Mouse (Mus musculus) right cerebral cortex, postnatal 25 days (tissue): ENCODE data around the gene Tns4.

Source experiments
- DNase-seq: peaks from one replicate; pipeline ENCODE4 v3.0.0; 2022

Gene Tns4

DNA sequence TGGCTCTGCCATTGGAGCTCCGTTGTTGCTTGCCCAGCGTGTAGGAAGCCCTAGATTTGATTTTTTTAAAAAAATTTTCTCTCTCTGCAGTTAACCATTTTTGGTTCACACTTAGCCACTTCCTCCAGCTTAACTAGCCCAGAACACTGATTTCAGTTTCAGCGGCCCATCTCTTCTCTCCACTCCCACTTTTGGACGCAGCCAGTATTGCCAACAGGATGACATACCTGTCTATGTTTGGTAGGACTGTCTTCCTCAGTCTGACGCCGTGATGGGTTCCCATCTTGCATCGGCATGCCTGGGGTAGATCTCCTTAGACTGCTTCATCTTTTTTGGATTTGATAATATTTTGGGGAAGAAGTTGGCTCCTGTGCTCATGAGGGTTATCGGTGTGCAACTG lies 1.3 kb upstream of the Tns4 start:
- no peak for DNase-seq

DNA sequence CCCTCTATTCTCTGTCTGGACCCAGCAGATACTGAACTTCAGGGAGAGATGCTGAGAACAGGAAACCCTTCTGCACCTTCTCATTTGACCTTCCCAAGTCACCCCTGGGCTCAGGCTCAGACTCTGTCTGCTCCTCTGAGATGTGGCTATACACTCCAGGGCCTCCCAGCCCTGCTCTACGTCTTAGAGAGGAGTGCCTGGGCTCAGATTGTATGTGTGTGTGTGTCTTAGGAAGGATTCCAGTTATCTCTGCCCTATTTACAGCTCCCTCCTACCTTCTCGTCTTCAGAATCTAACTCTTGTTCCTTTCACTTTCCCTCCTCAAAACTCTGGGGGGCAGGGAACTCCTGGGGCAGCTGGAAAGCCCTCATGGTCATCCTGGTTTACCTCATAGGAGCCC lies 620 bp downstream of the Tns4 start:
- DNase-seq = no peak

DNA sequence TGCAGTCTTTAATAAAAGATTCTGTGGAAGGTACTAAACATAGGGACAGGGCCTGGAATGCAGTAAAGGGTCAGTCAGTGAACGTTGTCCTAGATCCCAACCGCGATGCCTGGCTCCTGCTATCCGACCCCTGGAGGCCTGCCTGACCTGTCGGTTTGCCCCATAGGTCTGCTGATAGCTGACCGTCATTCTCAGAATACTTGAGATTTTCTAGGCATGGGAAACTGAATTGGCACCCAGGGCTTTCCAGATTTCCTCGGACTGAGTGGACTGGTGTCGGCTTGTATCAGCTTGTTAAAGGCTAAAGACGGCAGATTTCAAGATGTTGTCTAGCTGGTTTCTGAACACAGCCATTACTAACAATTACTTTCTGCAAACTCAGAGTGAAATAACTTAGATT lies 4.7 kb downstream of the Tns4 start:
- DNase-seq = no peak

DNA sequence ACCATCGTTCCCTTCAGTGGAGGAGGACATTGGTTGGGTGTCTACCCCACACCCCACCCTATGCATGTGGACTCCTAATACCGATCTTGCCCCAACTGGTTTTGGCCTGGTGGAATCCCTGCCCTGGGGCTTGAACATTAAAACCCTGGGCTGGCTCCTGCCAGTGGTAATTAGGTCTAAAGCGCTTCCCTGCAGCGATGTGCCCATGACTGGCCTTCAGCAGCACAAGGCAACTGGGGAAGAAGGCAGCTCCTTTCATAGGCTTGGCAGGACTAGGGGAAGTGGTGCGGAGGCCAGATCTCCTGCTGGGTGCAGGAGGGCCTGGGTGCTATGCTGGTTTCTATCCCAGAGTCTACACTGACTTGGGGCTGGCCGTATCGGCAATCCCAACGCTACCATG lies 5.6 kb downstream of the Tns4 start:
- no peak for DNase-seq

DNA sequence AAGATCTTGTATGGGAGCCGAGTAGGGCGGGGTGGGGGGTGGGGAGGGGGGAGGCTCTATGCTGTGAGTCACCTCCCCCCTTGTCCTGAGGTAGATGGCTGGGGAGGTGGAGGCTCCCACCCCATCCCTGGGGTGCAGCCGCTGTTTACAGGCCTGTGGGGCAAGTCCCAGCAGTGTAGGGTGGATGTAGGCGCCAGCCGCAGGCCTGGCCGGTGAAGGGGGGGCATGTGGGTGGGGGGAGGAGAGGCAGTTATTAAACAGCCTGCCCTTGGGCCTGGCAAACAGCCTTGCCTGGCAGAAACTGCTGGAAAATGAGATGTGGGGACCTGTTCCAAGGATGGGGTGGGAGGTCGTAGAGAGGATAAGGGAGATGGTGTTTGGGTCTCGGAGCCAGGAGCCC lies 7.0 kb downstream of the Tns4 start:
- DNase-seq = no peak

DNA sequence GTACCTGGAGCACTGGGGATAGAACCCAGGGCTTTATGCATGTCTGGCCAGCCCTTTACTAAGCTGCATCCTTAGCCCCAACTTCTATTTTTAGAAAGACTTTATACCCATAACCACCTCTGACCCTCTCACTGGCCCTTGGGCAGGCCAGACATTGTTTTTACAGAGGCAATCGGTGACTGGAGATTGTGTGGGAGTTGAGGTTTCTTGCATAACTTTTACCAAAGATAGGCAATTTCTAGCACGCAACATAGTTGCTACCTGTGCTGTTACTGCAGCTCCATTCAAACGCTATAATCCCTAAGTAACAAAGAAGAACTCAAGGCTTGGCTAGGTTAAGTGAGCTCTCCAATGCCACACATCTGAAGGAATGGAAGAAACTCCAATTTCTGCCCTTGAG lies 7.5 kb downstream of the Tns4 start:
- no peak for DNase-seq

DNA sequence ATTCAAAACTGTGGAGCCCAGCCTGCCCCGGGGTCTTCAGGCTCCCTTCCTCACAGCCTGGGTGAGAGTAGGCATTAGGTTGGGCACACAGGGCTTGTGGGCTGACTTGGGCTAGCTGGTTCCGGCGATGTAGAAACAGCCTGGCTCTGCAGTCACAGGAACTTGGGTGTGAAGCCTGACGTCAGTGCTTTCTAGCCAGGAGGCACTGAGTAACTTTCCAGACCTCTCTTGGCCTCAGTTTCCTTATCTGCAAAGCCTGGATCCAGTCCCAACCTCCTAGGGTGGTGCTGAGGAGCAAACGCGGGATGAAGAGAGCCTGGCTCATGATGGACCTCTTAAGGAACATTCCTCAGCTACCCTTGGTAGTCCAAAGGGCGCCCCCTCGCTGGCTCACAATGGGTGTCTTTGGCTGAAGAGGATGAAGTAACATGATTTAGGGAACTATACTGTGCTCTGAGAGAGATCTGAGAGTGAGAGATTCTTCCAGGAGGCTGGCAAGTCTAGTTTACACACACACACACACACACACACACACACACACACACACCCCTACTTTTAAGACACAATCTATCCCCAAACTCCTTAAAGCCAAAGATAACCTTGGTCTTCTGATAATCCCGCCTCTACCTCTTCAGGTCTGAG lies 8.1 kb downstream of the Tns4 start:
- DNase-seq = no peak

DNA sequence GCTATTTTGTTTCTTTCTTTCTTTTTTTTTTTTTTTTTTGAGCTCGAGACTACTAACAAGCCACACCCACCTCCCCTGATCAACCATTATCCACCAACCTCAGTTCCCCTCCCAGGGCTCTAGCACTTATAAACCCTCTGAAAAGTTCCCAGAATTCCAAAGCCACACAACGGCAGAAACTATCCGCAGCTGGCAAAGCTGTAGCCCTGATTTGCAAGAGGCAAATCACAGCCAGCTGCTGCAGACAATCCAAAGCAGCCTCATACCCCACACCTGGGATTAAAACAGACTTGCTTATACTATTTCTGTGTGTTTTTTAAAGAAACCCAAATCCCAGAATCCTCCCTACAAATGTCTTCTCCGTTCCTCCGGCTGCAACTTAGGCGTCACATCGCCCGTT lies 11.2 kb downstream of the Tns4 start:
- no peak for DNase-seq

DNA sequence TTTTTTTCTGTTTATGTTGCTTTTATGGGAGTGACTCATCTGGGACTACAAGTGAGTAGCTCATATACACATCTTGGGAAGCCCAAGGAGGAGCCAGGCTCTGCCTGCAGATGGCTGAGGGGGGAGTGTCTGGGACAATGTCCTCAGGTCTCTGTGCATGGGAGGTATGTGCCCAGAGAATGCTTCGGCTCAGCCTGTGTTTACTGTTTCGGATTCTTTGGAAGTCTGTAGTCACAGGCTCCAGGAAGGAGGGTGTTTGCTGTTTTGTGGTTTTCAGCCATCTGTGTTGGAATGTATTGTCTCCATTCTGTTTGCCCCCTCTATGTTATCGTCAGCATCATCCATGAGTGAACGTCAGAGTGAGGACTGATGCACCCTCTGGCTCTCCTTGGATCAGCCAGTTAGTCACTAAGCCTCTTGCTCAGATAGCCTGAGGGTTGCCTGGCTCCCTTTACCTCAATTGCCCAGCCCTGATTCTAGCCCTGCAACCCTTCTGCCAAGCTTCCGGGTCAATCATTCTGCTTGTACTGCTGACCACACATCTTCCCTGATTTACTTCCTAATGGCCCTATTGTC lies 12.3 kb downstream of the Tns4 start:
- no peak for DNase-seq

DNA sequence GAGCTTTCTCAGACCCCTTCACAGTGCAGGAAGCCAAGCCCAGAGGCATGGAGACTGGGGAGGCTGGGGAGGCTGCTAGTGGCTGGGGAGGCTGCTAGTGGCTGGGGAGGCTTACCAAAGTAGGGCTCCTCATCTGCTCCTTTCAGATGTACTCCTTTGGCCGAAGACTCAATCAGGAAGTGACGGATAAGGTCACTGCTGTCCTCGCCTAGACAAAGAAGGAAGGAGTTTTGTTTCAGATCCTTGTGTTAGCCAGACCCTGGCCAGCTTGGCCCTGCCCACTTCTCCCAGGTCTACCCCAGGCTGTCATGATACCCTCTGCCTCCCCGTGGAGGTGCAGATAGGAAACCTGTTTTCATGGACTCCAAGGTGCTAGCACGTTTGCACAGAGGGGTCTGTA lies 15.3 kb downstream of the Tns4 start:
- DNase-seq = no peak

DNA sequence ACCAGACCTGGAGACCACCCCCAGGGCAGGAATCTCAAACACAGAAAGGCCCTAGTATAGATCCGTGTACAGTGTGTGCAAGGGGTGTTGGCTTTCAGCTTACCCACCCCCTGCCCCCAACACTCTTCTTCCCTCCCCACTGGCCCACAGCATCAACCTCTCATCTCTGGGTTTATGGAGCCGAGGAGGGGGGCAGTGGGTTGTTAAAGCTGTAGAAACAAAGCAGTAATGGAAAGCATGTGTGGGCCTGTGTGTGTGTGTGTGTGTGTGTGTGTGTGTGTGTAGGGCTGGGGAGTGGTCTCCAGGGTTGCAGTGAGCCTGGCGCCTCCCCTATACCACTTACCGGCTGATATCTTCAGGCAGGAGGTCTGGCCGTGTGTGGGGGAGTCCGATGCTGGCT lies 17.2 kb downstream of the Tns4 start:
- DNase-seq = no peak

DNA sequence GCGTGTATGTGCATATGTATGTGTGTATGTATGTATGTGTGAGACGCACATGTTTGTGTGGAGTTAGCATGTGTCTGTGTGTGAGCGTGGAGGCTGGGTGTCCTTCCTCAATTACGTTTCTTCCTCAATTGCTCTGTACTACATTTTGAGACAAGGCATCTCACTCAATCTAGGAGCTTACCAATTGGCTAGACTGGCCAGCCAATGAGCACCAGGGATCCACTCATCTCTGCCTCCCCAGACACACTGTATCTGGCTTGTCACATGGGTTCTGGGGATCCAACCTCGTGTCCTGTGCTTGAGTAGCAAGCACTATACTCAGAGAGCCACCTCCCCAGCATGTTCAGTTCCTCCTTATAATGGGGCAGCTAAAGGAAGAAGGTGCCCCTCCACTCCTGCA lies 20.7 kb downstream of the Tns4 start:
- DNase-seq = no peak

DNA sequence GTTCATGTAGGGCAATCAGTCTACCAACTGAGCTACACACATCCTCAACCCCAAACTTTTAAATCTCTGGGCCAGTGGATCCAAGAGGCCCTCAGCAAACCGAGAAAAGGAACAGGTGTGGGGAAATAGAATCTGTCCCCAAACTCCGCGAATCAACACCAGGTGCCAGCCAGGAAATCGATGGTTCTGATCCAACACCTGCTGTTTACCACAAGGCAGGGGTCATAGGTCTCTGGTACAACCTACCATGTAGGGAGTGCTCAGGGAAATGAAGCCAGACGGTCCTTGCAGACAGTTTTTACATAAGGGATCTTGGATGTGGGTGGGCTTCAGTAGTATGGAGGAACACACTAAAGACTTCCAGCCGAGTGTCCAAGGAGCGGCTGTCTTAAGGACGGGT lies 21.5 kb downstream of the Tns4 start:
- no peak for DNase-seq

DNA sequence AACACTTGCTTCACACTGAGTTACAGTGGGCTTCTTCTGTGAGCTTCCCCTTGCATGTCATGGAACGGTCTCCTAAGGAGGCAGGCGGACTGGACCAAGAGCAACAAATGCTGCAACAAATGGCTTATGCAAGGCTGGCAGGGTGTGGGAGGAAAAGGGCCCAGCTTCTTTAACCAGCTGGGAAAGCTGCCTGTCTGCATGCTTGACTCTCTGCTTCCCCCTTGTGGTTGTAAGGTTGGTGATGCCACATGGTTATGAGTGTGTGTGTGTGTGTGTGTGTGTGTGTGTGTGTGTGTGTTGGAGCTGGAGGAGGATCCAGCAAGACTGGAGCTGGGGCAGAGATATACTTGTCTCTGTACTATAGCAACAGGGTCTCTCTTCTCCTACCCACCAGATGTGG lies 23.1 kb downstream of the Tns4 start:
- peak; percentile 70 for DNase-seq

DNA sequence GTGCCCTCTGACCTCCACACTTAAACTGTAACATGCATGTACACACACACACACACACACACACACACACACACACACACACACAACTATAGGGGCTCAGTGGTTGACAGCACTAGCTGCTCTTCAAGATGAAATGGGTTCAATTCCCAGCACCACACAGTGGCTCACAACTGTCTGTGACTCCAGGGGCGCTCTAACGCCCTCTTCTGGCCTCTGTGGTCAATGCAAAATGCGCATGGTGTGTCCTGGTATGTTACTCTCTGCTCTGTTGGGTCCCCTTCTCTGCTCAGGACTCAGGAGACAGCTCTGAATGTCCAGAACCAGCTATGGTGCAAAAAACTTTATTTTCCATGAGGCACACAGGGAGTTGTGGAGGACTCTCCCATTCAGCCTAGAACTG lies 23.8 kb downstream of the Tns4 start:
- DNase-seq = no peak

DNA sequence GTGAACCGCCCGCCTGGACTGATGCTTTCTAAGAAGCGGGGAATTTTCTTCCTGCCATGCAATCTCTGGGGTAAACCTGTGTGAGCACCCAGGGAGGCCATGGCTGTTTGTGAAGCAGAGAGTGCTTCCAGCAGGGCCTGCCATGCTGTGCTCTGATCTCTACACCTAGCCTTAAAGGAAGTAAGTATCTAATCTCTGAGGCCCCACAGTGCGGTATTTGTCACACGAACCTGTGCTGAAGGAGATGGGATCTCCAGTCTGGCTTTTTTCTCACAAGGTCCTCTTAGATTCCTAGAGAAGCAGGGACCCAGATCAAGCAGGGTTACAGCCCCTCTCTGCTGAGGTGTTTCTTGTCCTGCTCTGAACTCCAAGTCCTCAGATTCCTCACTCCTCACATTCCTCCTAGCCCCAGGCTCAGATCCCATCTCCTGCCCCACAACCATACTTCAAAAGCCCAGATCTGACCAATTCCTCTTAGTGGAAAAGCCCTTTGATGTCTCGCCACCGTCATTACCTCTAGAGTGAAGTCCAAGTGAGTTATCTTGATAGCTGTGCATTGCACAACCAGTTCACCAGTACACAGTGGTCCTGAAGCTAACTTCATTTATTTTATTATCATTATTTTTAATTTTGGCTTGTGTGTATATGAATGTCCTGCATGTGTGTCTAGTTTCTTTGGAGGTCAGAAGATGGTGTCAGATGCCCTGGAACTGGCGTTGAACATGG lies 25.5 kb downstream of the Tns4 start:
- no peak for DNase-seq

DNA sequence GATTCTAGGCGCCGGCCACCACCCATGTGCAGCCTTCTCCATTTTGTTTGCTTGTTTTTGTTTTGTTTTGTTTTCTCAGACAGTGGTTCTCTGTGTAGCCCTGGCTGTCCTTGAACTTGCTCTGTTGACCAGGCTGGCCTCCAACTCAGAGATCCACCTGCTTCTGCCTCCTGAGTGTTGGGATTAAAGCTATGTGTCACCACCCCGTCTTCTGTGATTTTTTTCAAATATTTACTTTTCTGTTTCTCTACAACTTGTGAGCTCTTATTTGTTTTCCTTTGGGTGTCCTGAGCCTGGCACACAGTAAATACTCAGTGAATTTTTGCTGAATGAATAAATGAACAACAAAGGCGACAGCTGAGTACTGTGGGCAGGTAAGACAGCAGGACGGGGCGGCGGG lies 26.4 kb downstream of the Tns4 start:
- no peak for DNase-seq

DNA sequence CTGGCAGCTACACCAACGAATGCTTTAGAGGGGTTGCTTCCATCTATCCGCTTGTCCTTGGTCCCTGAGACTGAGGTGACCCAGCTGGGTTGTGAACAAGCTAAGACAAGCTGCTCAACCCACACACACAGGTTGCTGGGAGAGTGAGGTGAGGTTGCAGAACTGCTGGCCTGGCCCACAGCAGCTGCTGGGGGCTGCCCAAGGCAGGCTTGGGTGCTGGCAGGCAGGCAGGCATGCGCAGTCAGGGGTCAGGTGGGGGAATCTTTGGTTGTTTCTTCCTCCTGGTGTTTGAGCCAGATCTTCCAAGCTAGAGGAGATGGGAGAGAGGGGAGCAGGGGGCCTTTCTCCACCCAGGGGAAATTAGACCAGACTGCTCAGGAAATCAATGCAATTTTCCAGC lies 28.7 kb downstream of the Tns4 start:
- DNase-seq = no peak

DNA sequence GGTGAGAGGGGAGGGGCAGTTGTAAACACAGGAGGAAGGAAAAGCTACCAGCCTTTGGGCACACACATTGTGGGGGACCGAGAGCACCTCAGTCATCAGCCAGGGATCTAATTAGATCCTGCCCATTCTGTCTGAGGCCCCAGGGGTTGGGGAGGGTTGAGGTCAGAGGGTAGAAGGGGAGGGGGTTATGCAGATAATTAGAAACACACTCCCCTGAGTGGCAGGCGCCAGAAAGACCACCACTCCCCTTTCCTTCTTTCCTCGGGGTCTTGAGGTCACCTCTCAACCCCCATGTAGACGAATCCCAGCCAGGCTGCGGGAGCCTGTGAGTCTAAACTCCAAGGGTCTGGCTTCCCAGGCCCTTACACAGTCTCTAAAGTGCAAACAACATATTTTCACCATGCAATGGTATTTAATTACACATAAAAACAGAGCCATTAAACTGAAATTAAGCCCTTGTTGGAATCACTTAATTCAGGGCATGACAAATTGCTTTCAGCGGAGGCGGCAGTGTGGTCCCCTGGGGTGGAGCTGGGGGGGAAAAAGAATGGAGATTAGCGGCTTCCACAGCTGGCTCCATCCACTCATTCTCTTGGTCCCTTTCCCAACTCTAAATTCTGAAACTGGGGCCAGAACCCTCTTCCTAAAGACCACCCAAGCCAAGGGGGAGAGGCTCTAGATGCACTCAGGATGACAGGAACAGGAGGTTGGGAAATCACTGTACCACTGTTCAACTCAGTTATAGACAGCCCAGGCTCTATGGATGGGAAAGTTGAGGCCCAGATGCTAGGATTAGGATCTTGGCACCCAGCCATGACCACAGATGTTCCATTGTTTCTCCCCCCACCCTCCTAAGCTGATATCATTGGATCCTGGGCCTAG lies 33.3 kb downstream of the Tns4 start:
- no peak for DNase-seq

DNA sequence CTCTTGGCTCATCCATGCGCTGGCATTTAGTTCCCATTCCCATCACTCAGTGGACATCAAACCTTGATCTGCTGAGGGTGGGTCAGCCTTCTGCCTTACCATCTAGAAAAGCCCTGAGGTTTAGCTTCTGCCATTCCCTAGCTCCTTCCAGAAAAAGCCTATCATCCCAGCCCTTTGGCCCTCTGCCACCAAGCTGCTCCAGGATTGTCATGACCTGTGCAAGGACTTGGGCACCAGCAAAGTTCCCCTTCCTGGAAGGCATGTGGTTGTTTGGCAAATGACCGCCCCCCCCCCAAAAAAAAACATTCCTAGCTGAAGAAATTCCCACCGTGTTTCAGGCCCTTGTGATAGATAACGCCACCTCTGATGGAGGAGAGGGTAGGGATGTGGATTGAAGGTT lies 34.0 kb downstream of the Tns4 start:
- DNase-seq = no peak

DNA sequence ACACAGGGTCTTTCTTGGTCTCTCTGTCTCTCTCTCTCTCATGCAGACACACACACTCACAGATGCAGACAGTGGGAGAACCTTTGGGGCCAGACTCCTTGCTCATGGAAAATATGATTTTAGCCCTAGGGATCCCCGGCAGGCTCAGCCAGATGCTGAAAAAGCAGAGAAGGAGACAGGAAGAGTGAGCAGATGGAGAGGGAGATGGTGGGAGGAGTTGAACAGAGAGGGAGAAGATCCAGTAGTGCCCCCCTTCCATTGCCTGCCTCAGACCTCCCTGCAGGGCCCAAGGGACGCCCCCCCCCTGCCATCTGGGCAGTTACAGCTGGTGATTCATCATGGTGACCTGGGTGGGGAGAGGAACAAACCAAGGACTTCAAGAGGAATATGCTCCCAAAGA lies 41.5 kb downstream of the Tns4 start:
- no peak for DNase-seq

DNA sequence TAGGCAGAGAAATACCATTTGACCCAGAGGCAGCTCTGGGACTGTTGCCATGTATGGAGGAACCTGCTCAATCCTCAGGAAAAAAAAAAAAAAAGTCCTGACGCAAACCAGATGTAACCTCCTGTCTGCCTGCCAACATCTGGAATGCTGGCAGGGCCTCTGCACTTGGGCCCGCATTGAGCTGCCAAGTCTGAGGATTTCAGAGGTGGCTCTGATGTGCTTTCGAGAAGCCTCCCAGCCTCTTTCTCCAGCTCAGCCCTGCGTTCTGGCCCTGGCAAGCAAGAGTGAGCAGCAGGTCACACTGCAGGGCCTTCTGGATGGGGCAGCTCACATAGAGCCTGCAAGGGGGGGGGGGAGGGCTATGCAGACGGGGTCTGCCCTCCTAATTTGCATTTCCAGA lies 42.0 kb downstream of the Tns4 start:
- no peak for DNase-seq

DNA sequence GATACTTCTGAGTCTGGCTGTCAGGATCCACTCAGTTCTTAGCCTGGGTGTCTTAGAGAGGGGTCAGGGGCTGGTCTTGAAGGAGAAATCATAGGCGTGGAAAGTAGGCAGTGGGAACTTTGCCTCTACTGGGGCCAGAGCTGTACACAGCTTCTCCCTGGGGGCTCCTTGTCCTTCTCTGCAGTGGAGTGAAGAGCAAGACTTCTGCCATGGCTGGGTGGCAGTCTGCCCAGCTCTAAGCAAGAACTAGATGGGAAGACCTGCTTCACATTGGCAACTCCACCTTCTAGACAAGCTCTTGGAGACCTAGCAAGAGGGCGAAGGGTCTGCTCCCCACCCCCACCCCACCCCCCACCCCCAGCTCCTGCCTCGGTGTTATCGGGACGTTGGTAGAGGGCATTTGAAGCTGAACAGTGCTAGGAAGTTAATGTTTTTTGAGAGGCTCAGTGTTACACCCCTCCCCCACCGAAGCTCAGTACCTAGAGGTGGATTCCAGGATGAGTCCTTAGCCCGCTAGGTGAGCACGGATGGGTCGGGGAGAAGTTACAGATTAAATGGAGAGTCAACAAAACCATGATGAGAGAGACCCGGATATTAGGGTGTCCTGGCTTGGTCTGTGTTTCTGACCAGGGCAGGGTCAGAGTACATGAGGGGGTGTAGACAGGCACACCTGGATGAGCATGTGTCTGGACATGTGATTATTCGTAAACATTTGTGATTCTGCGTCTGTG lies 43.8 kb downstream of the Tns4 start:
- DNase-seq = no peak
